Mouse (Mus musculus) forebrain, embryonic 11.5 days (tissue): ENCODE results near the gene Atxn1. TPM values are rescaled to one million over a fixed set of nuclear protein-coding genes. Genes with fewer than 3 reads are reported as not detected.

Source experiments
- ATAC-seq: fragments of 200-750 bp; cut with Nextera tagmentation; replicated peaks from 2 replicates; pipeline ENCODE4 v1.8.0; 2017; ENCODE audit warnings: moderate TSS enrichment; ENCODE audit not compliant: low FRiP score
- DNase-seq: peaks from one replicate; pipeline ENCODE4 v3.0.0-alpha.2; 2017; ENCODE audit warnings: low spot score
- H3K27ac ChIP-seq: fragments of 300-500 bp; sonication (generic); 2 replicates; pipeline ENCODE4 v1.5.1; 2014; ENCODE audit warnings: low read depth, low read length
- H3K27me3 ChIP-seq: fragments of 300-500 bp; sonication (generic); 2 replicates; pipeline ENCODE4 v1.6.1; 2014; ENCODE audit warnings: mild to moderate bottlenecking, low read length, mixed read lengths; ENCODE audit not compliant: control insufficient read depth, insufficient read depth
- H3K36me3 ChIP-seq: fragments of 300-500 bp; sonication (generic); 2 replicates; pipeline ENCODE4 v1.6.1; 2014; ENCODE audit warnings: mild to moderate bottlenecking, low read length, moderate library complexity, mixed read lengths; ENCODE audit not compliant: control insufficient read depth, insufficient read depth
- H3K4me1 ChIP-seq: fragments of 300-500 bp; sonication (generic); replicated peaks from 2 replicates; pipeline ENCODE4 v1.6.1; 2014; ENCODE audit warnings: low read length, mixed read lengths; ENCODE audit not compliant: control insufficient read depth, insufficient read depth
- H3K4me2 ChIP-seq: fragments of 300-500 bp; sonication (generic); 2 replicates; pipeline ENCODE4 v1.6.1; 2014; ENCODE audit warnings: low read depth, mild to moderate bottlenecking, low read length, moderate library complexity, mixed read lengths; ENCODE audit not compliant: severe bottlenecking
- H3K4me3 ChIP-seq: fragments of 300-500 bp; sonication (generic); 2 replicates; pipeline ENCODE4 v1.5.1; 2014; ENCODE audit warnings: low read depth, low read length
- H3K9ac ChIP-seq: fragments of 300-500 bp; sonication (generic); 2 replicates; pipeline ENCODE4 v1.6.1; 2014; ENCODE audit warnings: low read length
- H3K9me3 ChIP-seq: fragments of 300-500 bp; sonication (generic); 2 replicates; pipeline ENCODE4 v1.6.1; 2016; ENCODE audit warnings: low read length, mixed read lengths; ENCODE audit not compliant: control insufficient read depth
- WGBS: fragments of 180-500 bp; shearing (Covaris S2); extraction: QIAGEN DNeasy Blood & Tissue Kit; methylation state at CpG from one replicate; pipeline ENCODE4 v1.1.7; 2014; 5-methylcytosine and 5-hydroxymethylcytosine counted together
- polyA plus RNA-seq: library from polyadenylated mRNA; unstranded; fragments of >200 nt; fragmentation: Nextera tagmentation; extraction: Ambion mirVana; gene quantifications from 2 replicates; pipeline ENCODE4 v1.2.1, GENCODE M21; 2014

Atxn1 gene
- polyA plus RNA-seq, 1 experiment from 2014 or later, result 3.3 TPM

DNA sequence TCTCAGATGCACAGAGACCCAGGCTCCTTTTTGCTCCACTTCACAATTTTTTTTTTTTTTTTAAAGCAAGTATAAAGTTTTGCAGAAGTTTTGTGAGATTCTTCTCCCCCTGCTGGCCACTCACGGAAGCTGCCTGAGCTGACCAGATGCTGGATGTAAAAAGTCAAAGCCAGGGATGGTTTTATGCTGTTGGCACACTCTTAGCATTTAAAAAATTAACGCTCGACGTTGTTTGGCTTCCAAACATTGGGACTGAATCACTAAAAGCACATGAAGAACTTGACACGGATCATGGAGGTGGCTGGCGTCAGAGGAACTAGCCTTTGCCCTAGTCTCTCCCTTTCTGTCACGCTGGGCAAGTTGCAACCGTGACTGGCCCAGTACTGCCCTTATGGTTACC lies 327.5 kb downstream of the Atxn1 start:
- Histone ChIP-seq H3K4me3 (no peak overlapping the region), H3K27ac (no peak overlapping the region), H3K9ac (no peak overlapping the region), H3K36me3 (no peaks in the 10 kb centered on the region), H3K4me1 (no peaks in the 10 kb centered on the region), H3K4me2 (no peak overlapping the region), H3K9me3 (no peaks in the 10 kb centered on the region), H3K27me3 (no peaks in the 10 kb centered on the region)
- peak; percentile 59 for DNase-seq
- WGBS, result 59% methylated on average over 8 of the region's 8 CpGs
- no peak for ATAC-seq

DNA sequence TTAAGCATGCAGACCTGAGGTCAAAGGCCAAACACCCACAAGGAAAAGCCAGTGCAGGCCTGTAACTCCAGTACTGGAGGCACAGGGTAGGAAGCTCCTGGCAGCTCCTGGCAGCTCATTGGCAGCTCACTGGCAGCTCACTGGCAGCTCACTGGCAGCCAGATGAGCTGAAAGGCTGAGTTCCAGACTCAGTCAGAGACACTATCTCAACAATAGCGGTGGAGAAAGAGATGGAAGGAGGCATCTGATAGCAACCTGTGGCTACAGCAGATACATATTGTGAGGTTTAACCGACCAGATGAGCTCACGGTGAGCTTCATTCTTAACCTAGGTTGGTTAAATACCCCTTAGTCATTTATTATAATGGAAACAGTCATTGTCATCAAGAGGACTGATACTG lies 328.4 kb downstream of the Atxn1 start:
- H3K27me3 ChIP-seq, result no peaks in the 10 kb centered on the region
- H3K9me3 ChIP-seq, result no peaks in the 10 kb centered on the region
- no peak overlapping the region for H3K4me3 ChIP-seq
- WGBS, result 91% methylated on average over 3 of the region's 3 CpGs
- H3K4me2 ChIP-seq, result no peak overlapping the region
- no peak for ATAC-seq
- H3K4me1 ChIP-seq, result no peaks in the 10 kb centered on the region
- no peak overlapping the region for H3K27ac ChIP-seq
- H3K9ac ChIP-seq, result no peak overlapping the region
- no peak for DNase-seq
- no peaks in the 10 kb centered on the region for H3K36me3 ChIP-seq

GRCm38 (mm10) chr13:45633918-45634317 lies 330.9 kb downstream of the Atxn1 start:
- DNase-seq (no peak), ATAC-seq (no peak)
- no peaks in the 10 kb centered on the region for H3K36me3 ChIP-seq
- H3K4me2 ChIP-seq, result no peak overlapping the region
- H3K4me3 ChIP-seq, result no peak overlapping the region
- no peaks in the 10 kb centered on the region for H3K4me1 ChIP-seq
- H3K9me3 ChIP-seq, result no peaks in the 10 kb centered on the region
- no peak overlapping the region for H3K9ac ChIP-seq
- H3K27me3 ChIP-seq, result no peaks in the 10 kb centered on the region
- H3K27ac ChIP-seq, result no peak overlapping the region

GRCm38 (mm10) chr13:45632133-45632532 lies 332.7 kb downstream of the Atxn1 start:
- no peaks in the 10 kb centered on the region for H3K4me1 ChIP-seq
- ATAC-seq (no peak), DNase-seq (no peak)
- no peak overlapping the region for H3K27ac ChIP-seq
- no peak overlapping the region for H3K9ac ChIP-seq
- H3K4me2 ChIP-seq, result no peak overlapping the region
- WGBS, result 84% methylated on average over 3 of the region's 3 CpGs
- H3K4me3 ChIP-seq, result no peak overlapping the region
- no peaks in the 10 kb centered on the region for H3K9me3 ChIP-seq
- H3K27me3 ChIP-seq, result no peaks in the 10 kb centered on the region
- H3K36me3 ChIP-seq, result no peaks in the 10 kb centered on the region

GRCm38 (mm10) chr13:45630518-45631290 lies 334.1 kb downstream of the Atxn1 start:
- 79% methylated on average over 12 of the region's 12 CpGs for WGBS
- Histone ChIP-seq H3K4me2 (no peak overlapping the region), H3K4me1 (no peaks in the 10 kb centered on the region), H3K27ac (no peak overlapping the region), H3K4me3 (no peak overlapping the region), H3K27me3 (no peaks in the 10 kb centered on the region), H3K9ac (no peak overlapping the region), H3K9me3 (no peaks in the 10 kb centered on the region), H3K36me3 (no peaks in the 10 kb centered on the region)
- DNase-seq, result no peak
- ATAC-seq, result no peak

- Histone ChIP-seq H3K9ac (no peak overlapping the region), H3K36me3 (no peaks in the 10 kb centered on the region), H3K27me3 (no peaks in the 10 kb centered on the region), H3K9me3 (no peaks in the 10 kb centered on the region), H3K4me1 (no peaks in the 10 kb centered on the region), H3K4me3 (no peak overlapping the region), H3K4me2 (no peak overlapping the region), H3K27ac (no peak overlapping the region)
- no peak for ATAC-seq
- no peak for DNase-seq
- 84% methylated on average over 1 of the region's 1 CpGs for WGBS
Measured at GRCm38 (mm10) chr13:45629750-45630149, 335.1 kb downstream of the Atxn1 start.

DNA sequence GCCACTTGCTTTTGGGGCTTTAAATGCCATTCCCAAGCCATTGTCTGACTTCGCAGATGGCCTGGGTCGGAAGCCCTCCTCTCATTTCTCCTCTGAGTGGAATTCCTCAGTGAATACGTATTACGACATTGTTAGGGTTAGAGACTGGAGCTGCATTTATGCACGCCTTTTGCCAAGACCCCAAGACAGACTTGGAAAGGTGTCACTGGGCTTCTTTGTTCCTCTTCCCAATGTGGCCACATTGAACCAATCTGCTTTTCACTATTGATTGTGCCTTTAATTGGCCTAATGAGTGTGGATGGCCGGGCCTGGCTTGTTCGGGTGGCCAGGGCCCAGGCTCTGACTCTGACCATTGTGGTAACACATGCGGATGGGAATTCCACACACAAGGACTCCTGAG lies 336.5 kb downstream of the Atxn1 start:
- Histone ChIP-seq H3K4me3 (no peak overlapping the region), H3K9ac (no peak overlapping the region), H3K27ac (no peak overlapping the region), H3K27me3 (no peaks in the 10 kb centered on the region), H3K4me1 (no peaks in the 10 kb centered on the region), H3K36me3 (no peaks in the 10 kb centered on the region), H3K4me2 (no peak overlapping the region), H3K9me3 (no peaks in the 10 kb centered on the region)
- no peak for DNase-seq
- 61% methylated on average over 8 of the region's 8 CpGs for WGBS
- no peak for ATAC-seq

DNA sequence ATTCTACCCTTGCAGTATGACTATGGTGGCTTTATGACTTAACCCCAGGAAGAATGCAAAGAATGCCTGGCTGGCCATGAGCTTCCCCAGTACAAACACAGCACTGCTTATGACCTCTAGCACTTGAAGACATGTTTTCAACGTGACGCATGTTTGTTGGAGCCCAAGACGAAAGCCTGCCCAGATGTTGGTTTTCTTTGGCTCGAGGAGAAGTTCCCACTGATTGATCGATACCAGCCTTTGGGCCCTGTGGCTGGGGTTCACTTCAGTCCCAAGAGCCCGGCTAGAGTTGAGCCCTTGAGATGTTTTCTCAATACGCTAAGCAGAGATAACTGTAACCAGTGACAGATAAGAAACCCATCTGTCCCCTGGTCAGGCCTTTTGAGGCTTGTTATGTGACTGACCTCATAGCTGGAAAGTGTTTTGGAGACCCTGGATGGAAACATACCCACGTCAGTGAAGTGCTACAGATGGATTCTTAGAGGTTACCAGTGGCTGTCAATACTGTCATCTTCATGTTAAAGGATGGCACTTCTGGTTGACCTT lies 337.5 kb downstream of the Atxn1 start:
- 81% methylated on average over 8 of the region's 8 CpGs for WGBS
- H3K27me3 ChIP-seq, result no peaks in the 10 kb centered on the region
- H3K9ac ChIP-seq, result no peak overlapping the region
- no peak overlapping the region for H3K4me3 ChIP-seq
- no peak overlapping the region for H3K27ac ChIP-seq
- DNase-seq, result no peak
- ATAC-seq, result no peak
- H3K4me1 ChIP-seq, result no peaks in the 10 kb centered on the region
- H3K4me2 ChIP-seq, result no peak overlapping the region
- H3K36me3 ChIP-seq, result no peaks in the 10 kb centered on the region
- no peaks in the 10 kb centered on the region for H3K9me3 ChIP-seq

- no peaks in the 10 kb centered on the region for H3K36me3 ChIP-seq
- H3K27me3 ChIP-seq, result no peaks in the 10 kb centered on the region
- no peak for ATAC-seq
- no peak overlapping the region for H3K27ac ChIP-seq
- DNase-seq, result no peak
- no peak overlapping the region for H3K4me2 ChIP-seq
- no peaks in the 10 kb centered on the region for H3K9me3 ChIP-seq
- H3K4me3 ChIP-seq, result no peak overlapping the region
- WGBS, result 92% methylated on average over 5 of the region's 5 CpGs
- H3K4me1 ChIP-seq, result no peaks in the 10 kb centered on the region
- no peak overlapping the region for H3K9ac ChIP-seq
Measured at GRCm38 (mm10) chr13:45625740-45626139, 339.1 kb downstream of the Atxn1 start.
